8 mouse cellular contexts compared by ENCODE assay signal in genomic region chr11:23770760-23771506, GRCm38 (mm10). TPM values are rescaled to one million over a fixed set of nuclear protein-coding genes. Genes with fewer than 3 reads are reported as not detected.
DNase-seq lines count a peak whose midpoint lies in the region; ATAC-seq and TF ChIP-seq lines count a peak whose summit lies in the region.

Gene Rel (minus strand): TSS chr11:23770970.

- peak; percentile 96 for TF ChIP-seq POLR2A in olfactory bulb, adult 2 months (IDR thresholded peaks at IDR 0.05; ENCODE audit: insufficient read depth, low read depth, low read length)
- peak; percentile 97 for TF ChIP-seq POLR2A in thymus, adult 2 months (IDR thresholded peaks at IDR 0.05; ENCODE audit: control insufficient read depth, extremely low read depth, insufficient read depth, low read length, poor library complexity)

- peak; percentile 95 for ATAC-seq in forebrain, embryonic 16.5 days
- peak; percentile 94 for ATAC-seq in lung, embryonic 14.5 days (ENCODE audit: insufficient read depth)

- H3K4me1 ChIP-seq in forebrain, embryonic 16.5 days (replicated peaks; ENCODE audit: control insufficient read depth, insufficient read depth, low read length): peaks cover 8% of the 10 kb centered on the region
- no peaks in the 10 kb centered on the region; the same call in 1 of the 2 replicates for H3K4me1 ChIP-seq in lung, embryonic 14.5 days (ENCODE audit: insufficient read depth)
- no peaks in the 10 kb centered on the region for H3K4me1 ChIP-seq in olfactory bulb, adult 2 months (ENCODE audit: control insufficient read depth, insufficient read depth, low read length)
- H3K4me1 ChIP-seq in thymus, adult 2 months (replicated peaks; ENCODE audit: control insufficient read depth, insufficient read depth, low read length): peaks cover 5% of the 10 kb centered on the region

- TF ChIP-seq CTCF in layer of hippocampus, adult 2 months (conservative IDR thresholded peaks at IDR 0.05): peak; percentile 28
- TF ChIP-seq CTCF in lung, embryonic 14.5 days (IDR thresholded peaks at IDR 0.05; ENCODE audit: low read depth): no peak
- no peak for TF ChIP-seq CTCF in olfactory bulb, adult 2 months (IDR thresholded peaks at IDR 0.05; ENCODE audit: insufficient read depth, low read depth, low read length)
- TF ChIP-seq CTCF in thymus, adult 2 months (IDR thresholded peaks at IDR 0.05; ENCODE audit: borderline replicate concordance, control insufficient read depth, extremely low read depth, insufficient read depth, low read length, poor library complexity): 0 out of 2 replicates have a peak, but pooled peaks have one; percentile 7

- H3K9ac ChIP-seq in forebrain, embryonic 16.5 days (replicated peaks; ENCODE audit: low read depth, low read length): peak within 1 kb of the TSS; percentile 72
- peak within 1 kb of the TSS; percentile 76 for H3K9ac ChIP-seq in lung, embryonic 14.5 days

- H3K36me3 ChIP-seq in forebrain, embryonic 16.5 days (ENCODE audit: control insufficient read depth, insufficient read depth): no peaks in the 10 kb centered on the region
- H3K36me3 ChIP-seq in lung, embryonic 14.5 days (ENCODE audit: insufficient read depth): no peaks in the 10 kb centered on the region
- no peaks in the 10 kb centered on the region for H3K36me3 ChIP-seq in thymus, adult 2 months (ENCODE audit: control insufficient read depth, insufficient read depth, low read length)

- peak within 1 kb of the TSS; percentile 83 for H3K4me3 ChIP-seq in forebrain, embryonic 16.5 days (replicated peaks; ENCODE audit: low read length)
- H3K4me3 ChIP-seq in layer of hippocampus, adult 2 months: peak within 1 kb of the TSS; percentile 94
- peak within 1 kb of the TSS; percentile 70 for H3K4me3 ChIP-seq in lung, embryonic 14.5 days (ENCODE audit: low read depth, low read length)
- H3K4me3 ChIP-seq in olfactory bulb, adult 2 months (ENCODE audit: insufficient read depth, low read depth, low read length): peak within 1 kb of the TSS; percentile 91
- H3K4me3 ChIP-seq in thymus, adult 2 months (ENCODE audit: control insufficient read depth, insufficient read depth, low read length): peak within 1 kb of the TSS; percentile 92

- intact Hi-C loops in heart, postnatal 36 days (cut with DNase I): loop anchor here (2.0 to 5.0 kb wide), 3 partner anchors 104 to 274 kb away; partner anchors contain the start of genes 0610010F05Rik and Ahsa2

- peak within 1 kb of the TSS; percentile 71 for H3K27ac ChIP-seq in forebrain, embryonic 16.5 days (ENCODE audit: low read length)
- peak within 1 kb of the TSS; percentile 96 for H3K27ac ChIP-seq in layer of hippocampus, adult 2 months
- peak within 1 kb of the TSS; percentile 95 for H3K27ac ChIP-seq in lung, embryonic 14.5 days (ENCODE audit: low read depth)
- H3K27ac ChIP-seq in olfactory bulb, adult 2 months (ENCODE audit: insufficient read depth, low read depth, low read length): peak within 1 kb of the TSS; percentile 84
- H3K27ac ChIP-seq in thymus, adult 2 months (ENCODE audit: control insufficient read depth, insufficient read depth, low read length): peak within 1 kb of the TSS; percentile 88

- H3K9me3 ChIP-seq in forebrain, embryonic 16.5 days (ENCODE audit: control insufficient read depth, low read length): no peaks in the 10 kb centered on the region
- no peaks in the 10 kb centered on the region for H3K9me3 ChIP-seq in lung, embryonic 14.5 days (ENCODE audit: low read depth, low read length)

- peaks cover 3% of the 10 kb centered on the region; the same call in 1 of the 2 replicates for H3K27me3 ChIP-seq in forebrain, embryonic 16.5 days (replicated peaks; ENCODE audit: control insufficient read depth, insufficient read depth, low read length)
- H3K27me3 ChIP-seq in lung, embryonic 14.5 days (ENCODE audit: insufficient read depth, low read length): no peaks in the 10 kb centered on the region
- H3K27me3 ChIP-seq in thymus, adult 2 months (ENCODE audit: control insufficient read depth, insufficient read depth, low read length): no peaks in the 10 kb centered on the region

- DNase-seq in ES-CJ7 (ENCODE audit: low read depth, low spot score): peak; percentile 82
- peak; percentile 95 for DNase-seq in cerebellum, adult 11-12 months
- DNase-seq in heart, postnatal 36 days: peak; percentile 92 to 97
- DNase-seq in layer of hippocampus, adult 2 months (ENCODE audit: low spot score in 2 of 2): peak; percentile 82 to 90
- DNase-seq in lung, embryonic 14.5 days: peak; percentile 89
- peak; percentile 86 for DNase-seq in thymus, adult 2 months

- WGBS in forebrain, embryonic 16.5 days: under 1% methylated on average over 74 of the region's 88 CpGs
- WGBS in lung, embryonic 14.5 days: under 1% methylated on average over 80 of the region's 88 CpGs
- WGBS in olfactory bulb, adult 2 months: under 1% methylated on average over 79 of the region's 88 CpGs
- under 1% methylated on average over 85 of the region's 88 CpGs for WGBS in thymus, adult 2 months

- peak within 1 kb of the TSS; percentile 91 for H3K4me2 ChIP-seq in forebrain, embryonic 16.5 days (ENCODE audit: low read length)
- H3K4me2 ChIP-seq in lung, embryonic 14.5 days: peak within 1 kb of the TSS; percentile 79

RNA-seq across cellular contexts. Expression of gene Rel, which starts in this region (rescaled TPM):
- polyA plus RNA-seq in forebrain, embryonic 16.5 days (2015; fragmentation: Nextera tagmentation; extraction: Ambion mirVana): 0.27 and 0.45 TPM in 2 replicates
- 1 to 10 TPM; 8.1 to 8.5 TPM for total RNA-seq in heart, postnatal 36 days (2021)
- total RNA-seq in layer of hippocampus, adult 2 months (2021): 1 to 10 TPM; 2.7 to 2.9 TPM
- 1.4 and 1.5 TPM in 2 replicates for polyA plus RNA-seq in lung, embryonic 14.5 days (2014; fragmentation: Nextera tagmentation; extraction: Ambion mirVana)
- polyA plus RNA-seq in olfactory bulb, adult 2 months (2012; ENCODE audit: insufficient read depth, insufficient read length, low replicate concordance, missing spikeins): not detected in 2 replicates
- polyA plus RNA-seq in thymus, adult 2 months (2012; rRNA removed): 9.0 and 9.3 TPM in 2 replicates

Comparison
In these comparisons a context has a peak if more than half of its experiments do, and no peak if none do; other contexts are left out.
1. Peak in every context shown above with its lines: DNase-seq, ATAC-seq, H3K4me3 ChIP-seq and H3K27ac ChIP-seq.
2. Peak in ATAC-seq, H3K4me3 ChIP-seq, H3K27ac ChIP-seq, H3K9ac ChIP-seq and H3K4me2 ChIP-seq in forebrain, embryonic 16.5 days; RNA of the gene not detected or under 1 TPM.
3. CTCF ChIP-seq: peak in layer of hippocampus, adult 2 months (single experiment) and thymus, adult 2 months (single experiment); none in lung, embryonic 14.5 days (single experiment) and olfactory bulb, adult 2 months (single experiment).